Mouse (Mus musculus) thymus, adult 2 months (tissue): ENCODE measurements at regions not wholly inside any gene's neighbourhood (a gene's known extent, or its start where the extent isn't known, plus 50 kb on each side); places are given as distances from the start of the nearest gene placed in this dataset.
A peak's percentile ranks its signal among the peaks of the same experiment; 100 is the strongest.

Experiments
- DNase-seq: peaks from one replicate; pipeline ENCODE4 v3.0.0; 2021
- H3K27ac ChIP-seq: fragments of 200-500 bp; 2 replicates; pipeline ENCODE4 v1.5.1; 2012; ENCODE audit warnings: low read length, control low read depth; ENCODE audit not compliant: control insufficient read depth, insufficient read depth
- H3K27me3 ChIP-seq: fragments of 200-500 bp; 2 replicates; pipeline ENCODE4 v1.6.1; 2012; ENCODE audit warnings: mild to moderate bottlenecking, low read length, moderate library complexity, mixed read lengths; ENCODE audit not compliant: control insufficient read depth, insufficient read depth
- H3K36me3 ChIP-seq: fragments of 200-500 bp; 2 replicates; pipeline ENCODE4 v1.6.1; 2012; ENCODE audit warnings: mild to moderate bottlenecking, low read length, moderate library complexity; ENCODE audit not compliant: control insufficient read depth, insufficient read depth
- H3K4me1 ChIP-seq: fragments of 200-500 bp; replicated peaks from 2 replicates; pipeline ENCODE4 v1.6.1; 2012; ENCODE audit warnings: low read length; ENCODE audit not compliant: control insufficient read depth, insufficient read depth
- H3K4me3 ChIP-seq: fragments of 200-500 bp; 2 replicates; pipeline ENCODE4 v1.5.1; 2012; ENCODE audit warnings: mild to moderate bottlenecking, low read length, control low read depth, moderate library complexity; ENCODE audit not compliant: control insufficient read depth, insufficient read depth
- CTCF ChIP-seq: fragments of 200-500 bp; IDR thresholded peaks from 2 replicates; pipeline ENCODE4 v1.5.1; 2012; ENCODE audit warnings: mild to moderate bottlenecking, control low read depth, low read length, moderate library complexity, borderline replicate concordance; ENCODE audit not compliant: control insufficient read depth, poor library complexity, insufficient read depth; ENCODE audit errors: extremely low read depth
- POLR2A ChIP-seq: fragments of 200-500 bp; IDR thresholded peaks from 2 replicates; pipeline ENCODE4 v1.6.1; 2012; ENCODE audit warnings: mild to moderate bottlenecking, low read length, control low read depth, moderate library complexity; ENCODE audit not compliant: control insufficient read depth, poor library complexity, insufficient read depth; ENCODE audit errors: extremely low read depth
- WGBS: fragments of 180-500 bp; shearing (Covaris S2); methylation state at CpG from one replicate; pipeline ENCODE4 v1.1.7; 2018; 5-methylcytosine and 5-hydroxymethylcytosine counted together

DNA sequence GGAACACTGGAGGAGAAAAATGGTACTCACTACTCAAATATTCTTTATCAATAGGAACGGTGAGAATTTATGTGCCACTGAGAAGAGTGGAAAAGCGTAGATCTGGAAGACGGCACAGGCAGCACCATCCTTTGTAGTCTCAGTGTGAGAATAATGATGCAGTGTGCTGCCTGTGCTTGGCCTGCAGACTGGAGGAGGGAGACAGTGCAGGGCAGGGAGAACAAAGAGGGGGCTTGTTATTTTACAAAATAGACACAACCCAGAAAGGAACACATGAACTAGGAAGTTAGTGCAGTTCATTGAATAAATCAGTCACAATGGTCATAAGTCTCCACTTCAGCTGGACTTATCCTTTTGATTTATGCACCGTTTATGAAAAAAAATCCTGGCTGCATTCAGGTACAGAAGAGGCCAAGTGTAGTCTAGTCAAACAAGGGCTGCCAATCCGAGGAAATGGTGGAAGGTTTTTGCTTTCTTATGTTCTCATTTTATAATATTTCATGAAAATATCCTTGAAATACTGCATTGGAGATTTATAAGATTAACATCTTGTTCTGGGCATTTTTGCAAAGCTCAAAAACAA is 190.0 kb upstream of the Meox2 start:
- WGBS = 94% methylated on average over 5 of the region's 5 CpGs
- H3K27me3 ChIP-seq = no peaks in the 10 kb centered on the region
- no peak for DNase-seq
- H3K4me1 ChIP-seq = no peaks in the 10 kb centered on the region
- TF ChIP-seq POLR2A = no peak
- no peak for TF ChIP-seq CTCF
- H3K27ac ChIP-seq = no peak overlapping the region
- H3K4me3 ChIP-seq = no peak overlapping the region
- H3K36me3 ChIP-seq = no peaks in the 10 kb centered on the region

DNA sequence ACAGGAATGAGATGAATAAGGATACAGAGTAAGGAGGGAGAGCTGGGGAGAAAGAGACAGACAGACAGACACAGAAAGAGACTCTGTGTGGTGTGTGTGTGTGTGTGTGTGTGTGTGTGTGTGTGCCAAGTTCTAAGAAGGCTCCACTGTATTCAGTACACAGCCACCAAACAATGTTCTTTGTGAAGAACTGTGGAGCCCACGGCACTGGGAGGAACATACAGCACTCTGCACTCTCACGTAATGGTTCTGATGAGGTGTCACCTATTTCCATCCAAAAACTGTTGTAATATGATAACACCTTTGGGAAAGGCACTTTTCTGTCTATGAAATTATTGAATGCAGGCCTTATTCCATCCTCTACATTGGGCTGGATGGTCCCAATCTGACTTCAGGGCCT is 184.8 kb upstream of the Meox2 start:
- Histone ChIP-seq H3K27ac (no peak overlapping the region), H3K4me3 (no peak overlapping the region), H3K36me3 (no peaks in the 10 kb centered on the region), H3K27me3 (no peaks in the 10 kb centered on the region), H3K4me1 (no peaks in the 10 kb centered on the region)
- TF ChIP-seq CTCF = no peak
- TF ChIP-seq POLR2A = no peak
- 89% methylated on average over 2 of the region's 2 CpGs for WGBS
- no peak for DNase-seq

DNA sequence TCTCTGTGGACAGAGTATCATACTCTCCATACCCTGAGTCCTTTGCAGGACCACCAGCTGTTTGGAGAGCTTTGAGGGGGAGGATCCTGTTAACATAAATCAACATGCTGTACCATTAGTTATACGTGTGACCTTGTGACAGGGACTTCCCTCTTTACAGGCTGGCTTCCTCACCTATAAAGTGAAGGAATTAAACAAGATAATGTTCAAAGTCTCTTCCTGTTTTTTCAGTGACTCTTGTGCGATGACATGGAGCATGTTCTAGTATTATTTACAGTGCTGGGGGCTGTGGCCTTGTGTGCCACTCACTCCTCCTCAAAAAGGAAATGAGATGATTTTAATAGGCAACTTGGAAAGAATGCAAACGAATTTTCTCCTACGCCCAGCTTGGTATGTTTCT is 182.1 kb upstream of the Meox2 start:
- H3K27ac ChIP-seq = no peak overlapping the region
- H3K27me3 ChIP-seq = no peaks in the 10 kb centered on the region
- no peak for DNase-seq
- TF ChIP-seq CTCF (no peak), POLR2A (no peak)
- peaks cover 6% of the 10 kb centered on the region for H3K4me1 ChIP-seq
- H3K4me3 ChIP-seq = no peak overlapping the region
- 40% methylated on average over 4 of the region's 4 CpGs for WGBS
- H3K36me3 ChIP-seq = no peaks in the 10 kb centered on the region

DNA sequence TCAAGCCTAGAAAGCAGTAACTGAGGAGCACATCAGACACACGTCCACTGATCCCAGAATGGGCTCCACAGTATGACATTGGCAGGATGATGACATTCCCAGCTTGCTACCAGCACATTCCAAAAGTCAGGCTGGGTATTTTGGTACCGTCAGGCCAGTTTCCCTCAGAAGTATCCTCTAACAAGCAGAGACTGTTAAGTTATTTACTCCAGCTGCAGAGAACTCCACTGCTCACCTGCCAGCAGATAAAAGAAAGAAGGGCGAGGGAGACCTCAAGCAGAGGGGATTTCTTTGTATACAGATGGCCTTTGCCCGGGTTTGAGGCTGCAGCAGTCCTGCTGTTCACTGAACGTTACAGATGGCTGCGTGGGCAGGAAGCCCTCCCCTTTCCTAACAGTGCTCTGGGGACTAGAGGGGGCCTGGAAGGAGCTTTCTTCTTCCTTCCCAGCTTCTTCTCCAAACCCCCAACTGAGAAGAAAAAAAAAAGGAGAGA is 175.2 kb upstream of the Meox2 start:
- peak overlapping the region; percentile 89 for H3K27ac ChIP-seq
- 8% methylated on average over 6 of the region's 6 CpGs for WGBS
- peak; percentile 35 for DNase-seq
- H3K36me3 ChIP-seq = no peaks in the 10 kb centered on the region
- H3K4me1 ChIP-seq = peaks cover 12% of the 10 kb centered on the region
- H3K4me3 ChIP-seq = no peak overlapping the region
- H3K27me3 ChIP-seq = no peaks in the 10 kb centered on the region
- TF ChIP-seq POLR2A (no peak), CTCF (no peak)

DNA sequence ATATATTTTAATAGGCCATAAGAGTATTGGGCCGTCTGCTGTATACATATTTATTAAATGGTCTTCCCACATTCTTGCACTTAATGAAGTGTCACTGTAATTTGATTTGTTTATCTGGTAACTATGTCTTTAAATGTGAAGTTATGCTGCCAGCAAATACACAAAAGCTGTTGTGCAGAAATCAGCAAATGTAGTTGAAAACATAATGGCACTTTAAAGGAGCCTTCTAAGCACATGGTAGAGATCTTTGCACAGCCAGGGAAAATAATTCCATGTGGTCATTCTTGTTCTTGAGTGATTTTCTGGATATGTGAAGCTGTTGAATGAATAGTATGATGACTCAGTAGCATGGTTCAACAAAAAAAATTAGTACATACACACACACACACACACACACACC is 164.4 kb upstream of the Meox2 start:
- Histone ChIP-seq H3K4me1 (no peaks in the 10 kb centered on the region), H3K4me3 (no peak overlapping the region), H3K36me3 (no peaks in the 10 kb centered on the region), H3K27ac (no peak overlapping the region), H3K27me3 (no peaks in the 10 kb centered on the region)
- WGBS = 98% methylated on average over 1 of the region's 1 CpGs
- no peak for DNase-seq
- TF ChIP-seq POLR2A (no peak), CTCF (no peak)

DNA sequence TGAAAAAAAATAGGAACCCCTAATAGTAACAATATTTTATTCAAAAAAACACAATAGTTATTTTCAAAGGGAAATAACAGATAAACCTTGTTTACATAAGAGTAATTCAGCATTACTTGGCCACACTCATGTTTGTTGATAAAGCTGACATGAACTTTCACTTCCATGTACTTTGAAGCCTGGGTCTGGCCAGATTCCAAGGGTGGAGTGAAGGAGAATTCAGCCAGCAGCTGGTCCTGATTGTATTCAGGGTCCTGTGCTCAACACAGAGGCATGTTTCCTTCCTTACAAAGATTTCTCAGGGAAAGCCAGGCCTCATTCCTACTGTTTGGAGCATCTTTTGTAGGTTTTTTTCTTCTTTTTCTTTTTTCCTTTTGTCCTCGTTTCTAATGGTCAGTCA is 162.4 kb upstream of the Meox2 start:
- H3K4me3 ChIP-seq = no peak overlapping the region
- 77% methylated on average over 1 of the region's 1 CpGs for WGBS
- no peak for DNase-seq
- no peaks in the 10 kb centered on the region for H3K27me3 ChIP-seq
- H3K4me1 ChIP-seq = no peaks in the 10 kb centered on the region
- no peaks in the 10 kb centered on the region for H3K36me3 ChIP-seq
- TF ChIP-seq CTCF (no peak), POLR2A (no peak)
- no peak overlapping the region for H3K27ac ChIP-seq

DNA sequence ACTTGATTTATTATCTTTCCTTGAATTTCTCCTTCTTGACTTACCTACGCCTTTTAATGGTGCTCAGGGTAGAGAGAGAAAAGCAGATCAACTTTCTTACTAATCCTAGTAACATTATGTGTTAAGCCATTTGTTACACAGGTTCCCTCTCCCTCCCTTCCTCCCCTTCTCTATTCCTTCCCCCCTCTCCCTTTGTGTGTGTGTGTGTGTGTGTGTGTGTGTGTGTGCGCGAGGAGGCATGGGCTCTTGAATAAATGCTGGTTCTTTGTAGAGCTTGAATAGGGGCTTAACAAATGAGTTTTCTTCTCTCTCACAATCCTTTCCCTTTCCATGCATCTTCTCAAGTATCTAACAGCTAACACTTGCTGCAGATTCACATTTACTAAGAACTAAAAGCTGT is 160.4 kb upstream of the Meox2 start:
- DNase-seq = no peak
- H3K4me3 ChIP-seq = no peak overlapping the region
- H3K4me1 ChIP-seq = no peaks in the 10 kb centered on the region
- WGBS = 96% methylated on average over 3 of the region's 3 CpGs
- no peaks in the 10 kb centered on the region for H3K27me3 ChIP-seq
- no peak for TF ChIP-seq CTCF
- TF ChIP-seq POLR2A = no peak
- H3K36me3 ChIP-seq = no peaks in the 10 kb centered on the region
- H3K27ac ChIP-seq = no peak overlapping the region
